9 mouse cellular contexts compared by ENCODE assay signal in genomic region chr9:64138896-64139295, GRCm38 (mm10). TPM values are rescaled to one million over a fixed set of nuclear protein-coding genes. Genes with fewer than 3 reads are reported as not detected.
DNase-seq lines count a peak whose midpoint lies in the region; ATAC-seq lines count a peak whose summit lies in the region.
"Not testable (repeated sequence)": the region's sequence is repeated elsewhere in the genome, so short reads cannot be mapped to it uniquely, and the experiment has no call there.
"Had no signal": no experiment of that assay in that cellular context is flagged by ENCODE, and none has a peak within 500 bp of the region (broad histone marks: within the 10 kb centered on the region; RNA-seq: fewer than 3 reads in every experiment).

No protein-coding gene starts in this region.

- peaks cover 30% of the 10 kb centered on the region for H3K36me3 ChIP-seq in ES-E14 (ENCODE audit: control insufficient read depth, insufficient read depth, low read length, poor library complexity, severe bottlenecking)
- H3K36me3 ChIP-seq in forebrain, embryonic 14.5 days (ENCODE audit: control insufficient read depth, insufficient read depth, low read length) = peaks cover 20% of the 10 kb centered on the region; the same call in 1 of the 2 replicates
- not testable (repeated sequence) for H3K36me3 ChIP-seq in hindbrain, embryonic 11.5 days (ENCODE audit: control insufficient read depth, insufficient read depth, low read length)

- not testable (repeated sequence) for H3K9me3 ChIP-seq in ES-E14 (ENCODE audit: control insufficient read depth, insufficient read depth, low read depth, low read length); forebrain, embryonic 14.5 days (replicated peaks; ENCODE audit: control insufficient read depth, low read length); hindbrain, embryonic 11.5 days (ENCODE audit: control insufficient read depth, low read length)

- H3K27me3 ChIP-seq in forebrain, embryonic 14.5 days (replicated peaks; ENCODE audit: control insufficient read depth, insufficient read depth, low read length); hindbrain, embryonic 11.5 days (ENCODE audit: control insufficient read depth, insufficient read depth, low read length): not testable (repeated sequence)

- not testable (repeated sequence) for H3K27ac ChIP-seq in ES-E14 (ENCODE audit: insufficient read depth, low read depth, low read length, poor library complexity, severe bottlenecking); forebrain, embryonic 14.5 days (ENCODE audit: low read depth, low read length); hindbrain, embryonic 11.5 days (ENCODE audit: low read depth, low read length)

- peak; percentile 39 for DNase-seq in ES-E14 (ENCODE audit: low read depth, low spot score)
- DNase-seq in c-Kit-positive CD71-positive TER-119-negative erythroid progenitor cells, embryonic 14.5 days (ENCODE audit: low read depth) = peak; percentile 28
- DNase-seq in forebrain, embryonic 14.5 days (ENCODE audit: low spot score) = peak; percentile 68
- peak; percentile 62 for DNase-seq in hindbrain, embryonic 11.5 days (ENCODE audit: low spot score)
- peak; percentile 60 to 66 for DNase-seq in layer of hippocampus, postnatal 10 days (ENCODE audit: low spot score in 2 of 2)
- peak; percentile 74 for DNase-seq in lung, postnatal 10 days
- peak; percentile 29 for DNase-seq in right cerebral cortex, adult 18-20 months
- DNase-seq in thymus, postnatal 4 days = peak; percentile 72

- not testable (repeated sequence) for H3K4me2 ChIP-seq in forebrain, embryonic 14.5 days (ENCODE audit: low read length); hindbrain, embryonic 11.5 days (replicated peaks; ENCODE audit: low read depth, low read length)

- not testable (repeated sequence) for ATAC-seq in forebrain, embryonic 14.5 days; hindbrain, embryonic 11.5 days (ENCODE audit: low FRiP score)

- H3K4me3 ChIP-seq in ES-E14 (ENCODE audit: insufficient read depth in 1 of 2, low read depth in 1 of 2, low read length in 2 of 2, poor library complexity in 1 of 2, severe bottlenecking in 1 of 2); forebrain, embryonic 14.5 days (ENCODE audit: low read depth, low read length); hindbrain, embryonic 11.5 days (ENCODE audit: low read depth, low read length): not testable (repeated sequence)

- WGBS in forebrain, embryonic 14.5 days = 9% methylated on average over 6 of the region's 6 CpGs
- WGBS in hindbrain, embryonic 11.5 days = 11% methylated on average over 6 of the region's 6 CpGs

- not testable (repeated sequence) for H3K9ac ChIP-seq in ES-E14 (ENCODE audit: insufficient read depth, low read depth, low read length, poor library complexity, severe bottlenecking); forebrain, embryonic 14.5 days (ENCODE audit: low read length); hindbrain, embryonic 11.5 days (ENCODE audit: low read depth, low read length)

- H3K4me1 ChIP-seq in ES-E14 (ENCODE audit: control insufficient read depth in 2 of 2, insufficient read depth in 2 of 2, low read length in 2 of 2, poor library complexity in 1 of 2); forebrain, embryonic 14.5 days (ENCODE audit: control insufficient read depth, insufficient read depth, low read length); hindbrain, embryonic 11.5 days (replicated peaks; ENCODE audit: control insufficient read depth, insufficient read depth, low read length): not testable (repeated sequence)

- in situ Hi-C loops in ES-E14 (cut with MboI; ENCODE audit: low sequenced_read_pairs in 2 of 2, unreplicated experiment in 2 of 2) = not testable (repeated sequence)

RNA-seq across cellular contexts. Expression of gene Lctl, which starts 21.9 kb away (rescaled TPM):
- 1.5 and 2.3 TPM in 2 replicates for total RNA-seq in ES-E14 (2012; rRNA removed)
- not detected in 2 replicates for polyA plus RNA-seq in forebrain, embryonic 14.5 days (2014; fragmentation: Nextera tagmentation; extraction: Ambion mirVana)
- not detected in 2 replicates for polyA plus RNA-seq in hindbrain, embryonic 11.5 days (2014; fragmentation: Nextera tagmentation; extraction: Ambion mirVana)
- total RNA-seq in layer of hippocampus, postnatal 10 days (2021) = not detected
- total RNA-seq: megakaryocyte progenitor cell, adult 5-6 weeks had no signal

RNA-seq across cellular contexts. Expression of gene Zwilch, which starts 34.0 kb away (rescaled TPM):
- 99.2 and 151 TPM in 2 replicates for total RNA-seq in ES-E14 (2012; rRNA removed)
- 6.2 and 7.2 TPM in 2 replicates for polyA plus RNA-seq in forebrain, embryonic 14.5 days (2014; fragmentation: Nextera tagmentation; extraction: Ambion mirVana)
- polyA plus RNA-seq in hindbrain, embryonic 11.5 days (2014; fragmentation: Nextera tagmentation; extraction: Ambion mirVana) = 27.0 and 27.9 TPM in 2 replicates
- total RNA-seq in layer of hippocampus, postnatal 10 days (2021) = 1 to 10 TPM; 5.1 to 9.8 TPM

RNA-seq across cellular contexts. Expression of gene Rpl4, which starts 34.3 kb away (rescaled TPM):
- 1,251 and 1,343 TPM in 2 replicates for total RNA-seq in ES-E14 (2012; rRNA removed)
- polyA plus RNA-seq in forebrain, embryonic 14.5 days (2014; fragmentation: Nextera tagmentation; extraction: Ambion mirVana) = 868 and 950 TPM in 2 replicates
- polyA plus RNA-seq in hindbrain, embryonic 11.5 days (2014; fragmentation: Nextera tagmentation; extraction: Ambion mirVana) = 1,100 and 1,121 TPM in 2 replicates
- 100 to 1,000 TPM; 612 to 638 TPM for total RNA-seq in layer of hippocampus, postnatal 10 days (2021)

RNA-seq across cellular contexts. Expression of gene Snapc5, which starts 40.2 kb away (rescaled TPM):
- total RNA-seq in ES-E14 (2012; rRNA removed) = 9.6 and 17.1 TPM in 2 replicates
- 21.3 and 24.3 TPM in 2 replicates for polyA plus RNA-seq in forebrain, embryonic 14.5 days (2014; fragmentation: Nextera tagmentation; extraction: Ambion mirVana)
- polyA plus RNA-seq in hindbrain, embryonic 11.5 days (2014; fragmentation: Nextera tagmentation; extraction: Ambion mirVana) = 33.4 and 37.4 TPM in 2 replicates
- total RNA-seq in layer of hippocampus, postnatal 10 days (2021) = 10 to 100 TPM; 17.1 to 18.5 TPM
